In the genomic region with DNA sequence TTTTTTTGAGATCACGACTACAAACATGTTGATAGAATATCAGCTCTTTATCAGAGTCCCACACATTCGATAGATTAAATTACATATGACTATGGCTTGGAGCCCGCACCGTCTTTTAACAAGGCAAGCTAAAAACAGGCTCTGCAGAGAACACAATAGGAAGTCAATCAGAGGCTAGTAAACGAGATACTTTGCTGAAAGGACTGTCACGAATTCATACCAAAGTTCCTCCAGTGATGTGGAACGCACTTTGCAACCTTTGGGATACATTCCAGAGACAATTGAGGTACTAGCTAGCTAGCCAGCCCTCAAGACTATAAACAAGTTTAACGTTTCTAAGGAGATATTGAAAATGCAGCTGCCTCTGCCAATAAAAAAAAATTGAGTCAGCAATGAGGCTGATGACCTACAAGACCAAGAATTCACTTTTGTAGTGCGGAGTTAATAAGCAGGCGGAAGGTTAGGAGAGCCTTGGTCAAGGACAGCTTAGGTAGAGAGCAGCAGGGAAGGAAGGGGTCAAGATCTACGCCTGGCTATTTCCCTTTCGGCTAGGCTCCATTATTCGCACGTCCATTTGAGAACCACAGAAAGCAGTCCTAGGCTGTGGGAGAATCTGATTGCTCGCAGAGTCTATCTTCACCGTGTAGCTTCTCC, we compare ENCODE assay signal across 8 mouse cellular contexts. TPM values are rescaled to one million over a fixed set of nuclear protein-coding genes. Genes with fewer than 3 reads are reported as not detected.
DNase-seq lines count a peak whose midpoint lies in the region; ATAC-seq and TF ChIP-seq lines count a peak whose summit lies in the region.

No protein-coding gene starts in this region.

- H3K9me3 ChIP-seq in G1E (replicated peaks): no peaks in the 10 kb centered on the region
- H3K9me3 ChIP-seq in embryonic facial prominence, embryonic 11.5 days (replicated peaks; ENCODE audit: control insufficient read depth, low read length): no peaks in the 10 kb centered on the region
- no peaks in the 10 kb centered on the region for H3K9me3 ChIP-seq in hindbrain, embryonic 15.5 days
- H3K9me3 ChIP-seq in liver, embryonic 15.5 days (replicated peaks): no peaks in the 10 kb centered on the region

- H3K9ac ChIP-seq in embryonic facial prominence, embryonic 11.5 days (replicated peaks; ENCODE audit: low read length): peak overlapping the region; percentile 97
- peak overlapping the region; percentile 59 for H3K9ac ChIP-seq in hindbrain, embryonic 15.5 days
- H3K9ac ChIP-seq in liver, embryonic 15.5 days: peak overlapping the region; percentile 82

- H3K4me2 ChIP-seq in embryonic facial prominence, embryonic 11.5 days (ENCODE audit: low read depth, low read length): peak overlapping the region; percentile 70
- peak overlapping the region; percentile 83 for H3K4me2 ChIP-seq in hindbrain, embryonic 15.5 days
- H3K4me2 ChIP-seq in liver, embryonic 15.5 days: peak overlapping the region; percentile 85

- peak overlapping the region; percentile 90 for H3K4me3 ChIP-seq in G1E (ENCODE audit: low read depth, low read length)
- peak overlapping the region; percentile 86 for H3K4me3 ChIP-seq in embryonic facial prominence, embryonic 11.5 days (ENCODE audit: low read depth, low read length)
- H3K4me3 ChIP-seq in hindbrain, embryonic 15.5 days: peak overlapping the region; percentile 96
- H3K4me3 ChIP-seq in liver, embryonic 15.5 days (replicated peaks): peak overlapping the region; percentile 97

- intact Hi-C loops in left cerebral cortex, postnatal 25 days (cut with DNase I): loop anchor here (1.0 to 5.0 kb wide), 9 partner anchors 36 to 510 kb away; a partner anchor contains a TSS
- intact Hi-C loops in left cerebral cortex, postnatal 36 days (cut with DNase I): loop anchor here (2.0 to 5.0 kb wide), 6 partner anchors 72 to 515 kb away; a partner anchor contains a TSS

- WGBS in embryonic facial prominence, embryonic 11.5 days: 3% methylated on average over 16 of the region's 16 CpGs
- under 1% methylated on average over 16 of the region's 16 CpGs for WGBS in hindbrain, embryonic 15.5 days
- under 1% methylated on average over 16 of the region's 16 CpGs for WGBS in liver, embryonic 15.5 days (ENCODE audit: insufficient replicate concordance)

- no peaks in the 10 kb centered on the region for H3K27me3 ChIP-seq in G1E (ENCODE audit: insufficient read depth, low read length)
- no peaks in the 10 kb centered on the region for H3K27me3 ChIP-seq in embryonic facial prominence, embryonic 11.5 days (ENCODE audit: control insufficient read depth, insufficient read depth, low read length)
- H3K27me3 ChIP-seq in hindbrain, embryonic 15.5 days: no peaks in the 10 kb centered on the region
- H3K27me3 ChIP-seq in liver, embryonic 15.5 days: no peaks in the 10 kb centered on the region

- peaks cover 2% of the 10 kb centered on the region for H3K36me3 ChIP-seq in G1E (replicated peaks)
- no peaks in the 10 kb centered on the region for H3K36me3 ChIP-seq in embryonic facial prominence, embryonic 11.5 days (replicated peaks; ENCODE audit: control insufficient read depth, insufficient read depth, low read depth, low read length)
- H3K36me3 ChIP-seq in hindbrain, embryonic 15.5 days: no peaks in the 10 kb centered on the region
- H3K36me3 ChIP-seq in liver, embryonic 15.5 days (replicated peaks): no peaks in the 10 kb centered on the region

- no peak for ATAC-seq in G1E (ENCODE audit: extremely low read depth, insufficient number of reproducible peaks, low FRiP score, poor library complexity, severe bottlenecking)
- ATAC-seq in embryonic facial prominence, embryonic 11.5 days (replicated peaks; ENCODE audit: insufficient number of reproducible peaks, low FRiP score, low TSS enrichment, low read depth): no peak; the same call in 1 of the 2 replicates
- ATAC-seq in hindbrain, embryonic 15.5 days (ENCODE audit: low FRiP score, low read depth): no peak
- no peak for ATAC-seq in liver, embryonic 15.5 days (ENCODE audit: insufficient read depth)

- peak; percentile 10 to 15 for DNase-seq in left cerebral cortex, postnatal 25 days (ENCODE audit: low spot score in 2 of 2)
- DNase-seq in left cerebral cortex, postnatal 36 days (ENCODE audit: low spot score in 2 of 2): no peak
- DNase-seq in G1E (ENCODE audit: low spot score): no peak
- DNase-seq in embryonic facial prominence, embryonic 11.5 days (ENCODE audit: low spot score): no peak
- DNase-seq in ovary, postnatal 10 days (ENCODE audit: low spot score): no peak
- no peak for DNase-seq in adrenal gland, postnatal 14 days

- H3K4me1 ChIP-seq in G1E (ENCODE audit: insufficient read depth, low read depth, low read length): peaks cover 26% of the 10 kb centered on the region
- no peaks in the 10 kb centered on the region for H3K4me1 ChIP-seq in embryonic facial prominence, embryonic 11.5 days (ENCODE audit: control insufficient read depth, insufficient read depth, low read length)
- peaks cover 30% of the 10 kb centered on the region for H3K4me1 ChIP-seq in hindbrain, embryonic 15.5 days (replicated peaks)
- peaks cover 31% of the 10 kb centered on the region for H3K4me1 ChIP-seq in liver, embryonic 15.5 days (replicated peaks)

- peak overlapping the region; percentile 97 for H3K27ac ChIP-seq in embryonic facial prominence, embryonic 11.5 days (replicated peaks; ENCODE audit: low read depth, low read length)
- H3K27ac ChIP-seq in hindbrain, embryonic 15.5 days (replicated peaks): peak overlapping the region; percentile 98
- H3K27ac ChIP-seq in liver, embryonic 15.5 days (replicated peaks): peak overlapping the region; percentile 98

- no peak for TF ChIP-seq CTCF in G1E (IDR thresholded peaks at IDR 0.05; ENCODE audit: low read depth, low read length)

RNA-seq across cellular contexts. Expression of a gene that starts 44.7 kb away (rescaled TPM):
- total RNA-seq in left cerebral cortex, postnatal 25 days (2021): 10 to 100 TPM; 42.3 to 49.7 TPM
- total RNA-seq in left cerebral cortex, postnatal 36 days (2021): 10 to 100 TPM; 48.3 to 61.0 TPM
- 75.4 and 111 TPM in 2 replicates for total RNA-seq in G1E (2014; fragmentation: Nextera tagmentation)
- 59.5 and 71.5 TPM in 2 replicates for total RNA-seq in G1E (2017)
- polyA plus RNA-seq in G1E (2012): 2.8 and 2.9 TPM in 2 replicates
- 54.9 and 61.7 TPM in 2 replicates for polyA plus RNA-seq in embryonic facial prominence, embryonic 11.5 days (2014; fragmentation: Nextera tagmentation; extraction: Ambion mirVana)
- 28.9 and 30.9 TPM in 2 replicates for polyA plus RNA-seq in hindbrain, embryonic 15.5 days (2015; fragmentation: Nextera tagmentation; extraction: Ambion mirVana)
- polyA plus RNA-seq in liver, embryonic 15.5 days (2015; fragmentation: Nextera tagmentation; extraction: Ambion mirVana): 15.3 and 16.8 TPM in 2 replicates
- total RNA-seq in adrenal gland, postnatal 14 days (2021): 42.5 and 43.1 TPM in 2 replicates

Comparison
In these comparisons a context has a peak if more than half of its experiments do, and no peak if none do; other contexts are left out.
1. DNase-seq: peak in left cerebral cortex, postnatal 25 days (2 of 2); none in left cerebral cortex, postnatal 36 days (0 of 2), G1E (single experiment), embryonic facial prominence, embryonic 11.5 days (single experiment), ovary, postnatal 10 days (single experiment) and adrenal gland, postnatal 14 days (single experiment).
2. Peak in every context shown above with its lines, with median percentiles within 50 percentile points of each other: H3K4me3 ChIP-seq, H3K27ac ChIP-seq, H3K4me2 ChIP-seq and H3K9ac ChIP-seq.